In genomic region chrX:74836842-74837522, GRCm38 (mm10) we compare ENCODE assay signal across 11 mouse cellular contexts. TPM values are rescaled to one million over a fixed set of nuclear protein-coding genes. Genes with fewer than 3 reads are reported as not detected.
DNase-seq lines count a peak whose midpoint lies in the region; ATAC-seq and TF ChIP-seq lines count a peak whose summit lies in the region.
"Not testable (repeated sequence)": the region's sequence is repeated elsewhere in the genome, so short reads cannot be mapped to it uniquely, and the experiment has no call there.
"Had no signal": no experiment of that assay in that cellular context is flagged by ENCODE, and none has a peak within 500 bp of the region (broad histone marks: within the 10 kb centered on the region; RNA-seq: fewer than 3 reads in every experiment).

TSS of gene Gm5936 (plus strand) at chrX:74837196.

- H3K27ac ChIP-seq in hindbrain, embryonic 11.5 days (ENCODE audit: low read depth, low read length); kidney, embryonic 15.5 days; neural tube, embryonic 13.5 days (replicated peaks): not testable (repeated sequence)

- not testable (repeated sequence) for H3K4me1 ChIP-seq in hindbrain, embryonic 11.5 days (replicated peaks; ENCODE audit: control insufficient read depth, insufficient read depth, low read length); kidney, embryonic 15.5 days; neural tube, embryonic 13.5 days (replicated peaks)

- not testable (repeated sequence) for TF ChIP-seq CTCF in brain, embryonic 14.5 days (IDR thresholded peaks at IDR 0.05; ENCODE audit: borderline replicate concordance, extremely low read depth, insufficient read depth, insufficient read length)

- H3K4me2 ChIP-seq in hindbrain, embryonic 11.5 days (replicated peaks; ENCODE audit: low read depth, low read length); kidney, embryonic 15.5 days; neural tube, embryonic 13.5 days: not testable (repeated sequence)

- not testable (repeated sequence) for H3K4me3 ChIP-seq in hindbrain, embryonic 11.5 days (ENCODE audit: low read depth, low read length); kidney, embryonic 15.5 days (replicated peaks); neural tube, embryonic 13.5 days

- not testable (repeated sequence) for H3K9me3 ChIP-seq in hindbrain, embryonic 11.5 days (ENCODE audit: control insufficient read depth, low read length); kidney, embryonic 15.5 days (replicated peaks); neural tube, embryonic 13.5 days

- not testable (repeated sequence) for H3K36me3 ChIP-seq in hindbrain, embryonic 11.5 days (ENCODE audit: control insufficient read depth, insufficient read depth, low read length); kidney, embryonic 15.5 days; neural tube, embryonic 13.5 days

- not testable (repeated sequence) for H3K27me3 ChIP-seq in hindbrain, embryonic 11.5 days (ENCODE audit: control insufficient read depth, insufficient read depth, low read length); kidney, embryonic 15.5 days; neural tube, embryonic 13.5 days

- not testable (repeated sequence) for TF ChIP-seq POLR2A in brain, embryonic 14.5 days (IDR thresholded peaks at IDR 0.05; ENCODE audit: borderline replicate concordance, extremely low read depth, insufficient read depth, insufficient read length, poor library complexity, severe bottlenecking)

- peak; percentile 50 for DNase-seq in brain, embryonic 14.5 days (ENCODE audit: low read depth)
- peak; percentile 1 for DNase-seq in hindbrain, embryonic 11.5 days (ENCODE audit: low spot score)
- DNase-seq in left cerebral cortex, adult 18-20 months (ENCODE audit: low spot score in 2 of 2), result peak; percentile 9 to 60
- peak; percentile 45 for DNase-seq in lung, postnatal 10 days

- H3K9ac ChIP-seq in hindbrain, embryonic 11.5 days (ENCODE audit: low read depth, low read length); kidney, embryonic 15.5 days; neural tube, embryonic 13.5 days: not testable (repeated sequence)

- peak; percentile 98 for ATAC-seq in frontal cortex, adult (ENCODE audit: low TSS enrichment)
- ATAC-seq in hindbrain, embryonic 11.5 days (ENCODE audit: low FRiP score), result not testable (repeated sequence)
- ATAC-seq in kidney, embryonic 15.5 days (replicated peaks; ENCODE audit: low FRiP score), result 0 out of 2 replicates have a peak, but pooled peaks have one; percentile 54
- ATAC-seq in neural tube, embryonic 13.5 days (ENCODE audit: low read depth), result peak; percentile 8; the same call in 1 of the 2 replicates

- WGBS in hindbrain, embryonic 11.5 days, result 51% methylated on average over 2 of the region's 5 CpGs
- WGBS in kidney, embryonic 15.5 days, result 54% methylated on average over 3 of the region's 5 CpGs
- WGBS in neural tube, embryonic 13.5 days, result 44% methylated on average over 4 of the region's 5 CpGs

RNA-seq across cellular contexts. Expression of gene Gm5936, which starts in this region (rescaled TPM):
- 0.04 and 0.09 TPM in 2 replicates for polyA plus RNA-seq in brain, embryonic 14.5 days (2012; rRNA removed)
- not detected in 2 replicates for polyA plus RNA-seq in hindbrain, embryonic 11.5 days (2014; fragmentation: Nextera tagmentation; extraction: Ambion mirVana)
- 0.05 TPM in 1 of 2 replicates, not detected in the other for polyA plus RNA-seq in kidney, embryonic 15.5 days (2015; fragmentation: Nextera tagmentation; extraction: Ambion mirVana)
- total RNA-seq in left cerebral cortex, adult 18-20 months (2021), result under 1 TPM in 1 of 2 experiments, not detected in 1; 0.33 TPM
- 0.15 TPM in 1 of 2 replicates, not detected in the other for polyA plus RNA-seq in neural tube, embryonic 13.5 days (2015; fragmentation: Nextera tagmentation; extraction: Ambion mirVana)
- polyA plus RNA-seq: embryonic facial prominence, embryonic 13.5 days; heart, embryonic 11.5 days; hindbrain, embryonic 12.5 days; limb, embryonic 15.5 days had no signal

Comparison
In these comparisons a context has a peak if more than half of its experiments do, and no peak if none do; other contexts are left out.
1. Peak in DNase-seq in brain, embryonic 14.5 days; RNA of the gene not detected or under 1 TPM.
2. Peak in DNase-seq in hindbrain, embryonic 11.5 days; RNA of the gene not detected or under 1 TPM.
3. Peak in ATAC-seq in kidney, embryonic 15.5 days; RNA of the gene not detected or under 1 TPM.
4. Peak in DNase-seq in left cerebral cortex, adult 18-20 months; RNA of the gene not detected or under 1 TPM.
5. Peak in ATAC-seq in neural tube, embryonic 13.5 days; RNA of the gene not detected or under 1 TPM.